Mouse (Mus musculus) olfactory bulb, adult 2 months (tissue): ENCODE measurements around the gene Gnb2.

Experiments used
- CTCF ChIP-seq: fragments of 200-500 bp; IDR thresholded peaks from 2 replicates; pipeline ENCODE4 v1.5.1; 2012; ENCODE audit warnings: low read depth, mild to moderate bottlenecking, low read length, moderate library complexity; ENCODE audit not compliant: insufficient read depth
- POLR2A ChIP-seq: fragments of 200-500 bp; IDR thresholded peaks from 2 replicates; pipeline ENCODE4 v1.6.1; 2012; ENCODE audit warnings: mild to moderate bottlenecking, low read depth, low read length, moderate library complexity; ENCODE audit not compliant: insufficient read depth

DNA sequence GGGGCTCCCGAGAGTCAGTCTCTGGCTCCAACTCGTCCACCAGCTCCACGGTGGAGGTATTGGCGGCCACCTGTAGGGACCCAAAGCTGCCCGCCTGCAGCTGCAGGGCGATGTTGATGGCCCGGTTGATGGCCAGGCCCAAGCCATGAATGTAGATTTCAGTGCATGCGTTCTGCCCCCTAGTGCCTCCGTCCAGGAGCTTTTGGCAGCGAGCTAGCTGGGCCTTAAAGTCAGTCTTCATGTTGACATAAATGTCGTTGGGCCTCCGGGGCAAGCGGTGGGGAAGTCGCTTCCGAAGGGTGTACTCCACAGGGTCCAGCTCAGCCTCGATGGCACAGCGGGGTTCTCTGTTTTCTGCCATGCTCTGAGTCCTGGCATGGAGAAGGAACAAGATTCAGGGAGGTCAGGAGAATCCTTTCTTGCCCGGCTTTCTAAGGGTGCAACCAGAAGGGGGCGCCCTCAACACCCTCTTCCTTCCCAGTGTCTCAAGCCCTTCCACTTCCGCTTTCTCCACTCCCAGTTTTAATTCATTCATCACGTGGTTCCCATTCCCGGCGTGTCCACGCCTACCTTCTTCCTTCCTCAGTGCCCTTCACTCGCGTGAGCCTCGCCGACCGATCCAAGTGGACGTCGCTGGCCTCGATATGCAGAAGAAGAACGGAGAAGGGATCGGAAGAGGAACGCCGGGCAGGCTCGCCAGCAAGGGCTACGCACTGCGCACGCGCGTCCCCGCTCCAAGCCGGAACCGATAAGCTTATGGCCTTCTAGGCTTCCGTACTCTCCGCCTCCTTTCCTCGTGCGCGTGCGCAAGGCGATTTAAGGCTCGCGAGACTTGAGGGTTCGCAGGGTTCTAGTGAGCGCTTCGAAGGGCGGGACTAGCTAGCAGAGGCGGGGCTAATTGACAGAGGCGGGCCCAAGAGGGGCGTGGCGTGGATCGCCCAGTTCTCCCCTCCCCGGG is 31.3 kb downstream of the Gnb2 start, which contains the start of gene Pop7:
- TF ChIP-seq CTCF (peak; percentile 75), POLR2A (peak; percentile 67; the same call in 1 of the 2 replicates)
